Mouse (Mus musculus) gastrocnemius, adult 8-10 months (tissue): Measurements from ENCODE around the gene Atrnl1. TPM values are rescaled to one million over a fixed set of nuclear protein-coding genes. Genes with fewer than 3 reads are reported as not detected.

ENCODE experiments used
- DNase-seq, 2 experiments: peaks; one replicate each; pipeline ENCODE4 v3.0.0; 2022; ENCODE audit warnings: low spot score in 2 of 2
- total RNA-seq, 4 experiments: library from RNA; stranded (reverse); gene quantifications; 2 replicates each; pipeline ENCODE4 v1.2.4; 2022

The Atrnl1 gene
- total RNA-seq = 1 to 10 TPM; 3.8 to 5.8 (median 4.7) TPM

GRCm38 (mm10) chr19:57610476-57611261 lies at the start of gene Atrnl1:
TSS of gene Atrnl1 (plus strand) at chr19:57611034.
- peak; percentile 67 to 75 for DNase-seq

GRCm38 (mm10) chr19:57561486-57561885 lies 49.3 kb upstream of the Atrnl1 start:
- no peak for DNase-seq

- no peak for DNase-seq
These were observed 41.8 kb upstream of the Atrnl1 start for GRCm38 (mm10) chr19:57569040-57569439.

GRCm38 (mm10) chr19:57572360-57573237 lies 38.2 kb upstream of the Atrnl1 start:
- no peak for DNase-seq

GRCm38 (mm10) chr19:57573470-57573869 lies 37.4 kb upstream of the Atrnl1 start:
- DNase-seq = no peak

- DNase-seq = no peak
These were observed 35.8 kb upstream of the Atrnl1 start for GRCm38 (mm10) chr19:57575027-57575426.

GRCm38 (mm10) chr19:57576836-57577235 lies 34.0 kb upstream of the Atrnl1 start:
- no peak for DNase-seq

- no peak for DNase-seq
These were observed 33.6 kb upstream of the Atrnl1 start for GRCm38 (mm10) chr19:57577256-57577655.

- DNase-seq = no peak
These were observed 29.9 kb upstream of the Atrnl1 start for GRCm38 (mm10) chr19:57580962-57581361.

- DNase-seq = no peak
These were observed 25.5 kb upstream of the Atrnl1 start for GRCm38 (mm10) chr19:57585231-57585792.

GRCm38 (mm10) chr19:57586172-57586571 lies 24.7 kb upstream of the Atrnl1 start:
- no peak for DNase-seq

- no peak for DNase-seq
These were observed 21.3 kb upstream of the Atrnl1 start for GRCm38 (mm10) chr19:57589516-57589915.

GRCm38 (mm10) chr19:57590895-57591294 lies 19.9 kb upstream of the Atrnl1 start:
- DNase-seq = no peak

GRCm38 (mm10) chr19:57591631-57592030 lies 19.2 kb upstream of the Atrnl1 start:
- no peak for DNase-seq

GRCm38 (mm10) chr19:57592355-57592754 lies 18.5 kb upstream of the Atrnl1 start:
- no peak for DNase-seq

GRCm38 (mm10) chr19:57599126-57599525 lies 11.7 kb upstream of the Atrnl1 start:
- no peak for DNase-seq

- no peak for DNase-seq
These were observed 10.5 kb upstream of the Atrnl1 start for GRCm38 (mm10) chr19:57600233-57600929.

GRCm38 (mm10) chr19:57600930-57601328 lies 9.9 kb upstream of the Atrnl1 start:
- DNase-seq = no peak

GRCm38 (mm10) chr19:57603593-57603992 lies 7.2 kb upstream of the Atrnl1 start:
- no peak for DNase-seq

GRCm38 (mm10) chr19:57605941-57606340 lies 4.9 kb upstream of the Atrnl1 start:
- DNase-seq = no peak

GRCm38 (mm10) chr19:57606351-57606750 lies 4.5 kb upstream of the Atrnl1 start:
- no peak for DNase-seq
